Mouse (Mus musculus): ENCODE data around the gene Cfap157.

Gene Cfap157

GRCm38 (mm10) chr2:32784048-32784681, at the start of gene Cfap157:
Gene Cfap157, minus strand, starts transcription at chr2:32784428.
- no peak for DNase-seq (ENCODE audit: low spot score in 2 of 2)

DNA sequence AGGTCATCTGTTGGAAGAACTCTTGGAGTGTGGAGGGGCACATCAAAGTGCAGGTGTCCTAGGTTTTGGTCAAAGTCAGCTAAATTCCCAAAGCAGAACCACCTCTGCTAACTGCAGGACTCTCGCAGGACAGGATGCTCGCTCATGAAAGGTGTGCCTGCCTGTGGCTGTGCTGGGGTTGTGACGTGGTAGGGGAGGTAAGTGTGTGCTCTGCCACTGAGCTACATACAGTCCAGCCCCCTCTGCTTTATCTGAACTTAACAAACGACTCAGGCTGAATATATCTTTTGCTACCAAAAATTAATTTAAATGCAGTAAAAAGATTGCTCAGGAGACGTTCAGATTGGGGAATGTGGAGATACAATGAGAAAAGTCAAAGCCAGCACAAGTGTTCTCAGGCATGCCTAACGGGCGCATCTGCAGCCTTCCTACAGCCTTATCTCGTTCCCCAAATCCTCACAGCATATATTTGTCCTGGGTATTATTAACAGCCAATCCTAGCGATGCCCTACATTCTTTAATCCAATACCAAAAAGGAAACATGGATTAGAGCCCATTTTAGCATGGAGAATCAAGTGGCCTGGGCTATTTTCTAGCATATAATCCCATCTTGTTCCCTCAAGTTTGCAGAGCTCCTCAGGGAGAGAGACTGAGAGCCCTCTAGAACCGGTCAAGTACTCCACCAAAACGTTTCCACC, 44.9 kb upstream of the Cfap157 start:
- DNase-seq (ENCODE audit: low spot score in 2 of 2): no peak

GRCm38 (mm10) chr2:32825796-32826195, 41.6 kb upstream of the Cfap157 start:
- no peak for DNase-seq (ENCODE audit: low spot score in 2 of 2)

GRCm38 (mm10) chr2:32824778-32825177, 40.5 kb upstream of the Cfap157 start:
- DNase-seq (ENCODE audit: low spot score in 2 of 2): no peak

DNA sequence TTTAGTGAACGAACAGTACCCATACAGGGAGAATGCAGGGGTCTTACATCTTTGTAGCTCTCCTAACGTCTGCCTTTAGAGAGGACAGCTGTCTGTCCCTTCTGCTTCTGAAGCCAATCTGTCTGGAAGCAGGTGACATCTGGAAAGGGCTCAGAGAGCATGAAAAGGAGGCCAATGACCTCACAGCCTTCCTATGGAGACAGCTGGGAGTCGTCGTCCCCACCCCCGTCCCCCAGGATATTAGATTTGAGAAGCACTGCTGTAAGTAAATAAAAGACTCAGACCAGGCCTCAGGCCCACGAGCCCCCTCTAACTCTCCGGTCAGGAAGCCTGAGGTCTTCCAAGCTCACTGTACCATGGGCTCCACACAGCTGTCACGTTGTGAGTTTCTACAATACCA, 40.0 kb upstream of the Cfap157 start:
- no peak for DNase-seq (ENCODE audit: low spot score in 2 of 2)

- DNase-seq (ENCODE audit: low spot score in 2 of 2): peak in 1 of 2 experiments; percentile 41
Observed at GRCm38 (mm10) chr2:32823579-32824154, 39.4 kb upstream of the Cfap157 start.

DNA sequence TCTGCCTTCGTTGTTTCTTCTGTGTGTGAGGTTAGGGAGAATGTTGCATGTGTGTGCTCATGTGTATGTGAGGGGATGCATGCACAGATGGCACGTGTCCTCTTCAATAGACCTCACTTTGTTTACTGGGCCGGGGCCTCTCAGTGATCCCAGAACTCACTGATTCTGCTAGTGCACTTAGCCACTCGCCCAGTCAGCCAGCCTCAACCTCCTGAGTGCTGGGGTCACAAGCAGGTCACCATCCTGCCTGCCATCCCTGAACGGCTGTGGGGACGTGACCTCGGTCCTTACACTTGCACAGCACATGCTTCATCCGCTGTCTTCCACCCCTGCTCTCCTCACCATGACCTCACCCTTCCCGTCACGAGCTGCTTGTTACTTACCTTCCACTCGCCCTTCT, 38.9 kb upstream of the Cfap157 start:
- peak in 1 of 2 experiments; percentile 26 for DNase-seq (ENCODE audit: low spot score in 2 of 2)

- DNase-seq (ENCODE audit: low spot score in 2 of 2): no peak
Observed at GRCm38 (mm10) chr2:32822643-32823042, 38.4 kb upstream of the Cfap157 start.

GRCm38 (mm10) chr2:32821041-32821802, 37.0 kb upstream of the Cfap157 start:
- DNase-seq (ENCODE audit: low spot score in 2 of 2): peak; percentile 30 to 68

GRCm38 (mm10) chr2:32818208-32818607, 34.0 kb upstream of the Cfap157 start:
- DNase-seq (ENCODE audit: low spot score in 2 of 2): no peak

DNA sequence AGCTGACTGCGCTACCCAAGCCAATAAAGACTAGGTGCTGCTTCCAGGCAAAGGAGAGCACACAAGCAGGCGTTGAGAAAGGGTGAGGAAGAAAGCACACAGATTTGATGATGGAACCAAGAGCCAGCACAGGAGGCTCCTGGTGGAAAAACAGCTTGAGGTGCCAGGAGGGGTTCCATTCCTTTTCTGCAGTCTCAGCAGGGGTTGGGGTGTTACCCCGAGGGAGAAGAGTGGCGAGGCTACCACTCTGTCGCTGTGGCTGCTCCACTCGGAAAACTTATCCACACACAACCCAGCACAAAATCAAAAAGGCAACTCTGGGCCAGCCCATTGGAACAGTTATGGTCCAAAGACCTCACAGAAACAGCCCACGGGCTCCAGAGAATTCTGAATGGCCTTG, 33.4 kb upstream of the Cfap157 start:
- no peak for DNase-seq (ENCODE audit: low spot score in 2 of 2)

- no peak for DNase-seq (ENCODE audit: low spot score in 2 of 2)
Observed at GRCm38 (mm10) chr2:32816946-32817581, 32.8 kb upstream of the Cfap157 start.

GRCm38 (mm10) chr2:32816497-32816896, 32.3 kb upstream of the Cfap157 start:
- DNase-seq (ENCODE audit: low spot score in 2 of 2): no peak

- no peak for DNase-seq (ENCODE audit: low spot score in 2 of 2)
Observed at GRCm38 (mm10) chr2:32811959-32812358, 27.7 kb upstream of the Cfap157 start.

- no peak for DNase-seq (ENCODE audit: low spot score in 2 of 2)
Observed at GRCm38 (mm10) chr2:32808816-32809566, 24.8 kb upstream of the Cfap157 start.

GRCm38 (mm10) chr2:32798251-32798962, 14.2 kb upstream of the Cfap157 start:
- no peak for DNase-seq (ENCODE audit: low spot score in 2 of 2)

DNA sequence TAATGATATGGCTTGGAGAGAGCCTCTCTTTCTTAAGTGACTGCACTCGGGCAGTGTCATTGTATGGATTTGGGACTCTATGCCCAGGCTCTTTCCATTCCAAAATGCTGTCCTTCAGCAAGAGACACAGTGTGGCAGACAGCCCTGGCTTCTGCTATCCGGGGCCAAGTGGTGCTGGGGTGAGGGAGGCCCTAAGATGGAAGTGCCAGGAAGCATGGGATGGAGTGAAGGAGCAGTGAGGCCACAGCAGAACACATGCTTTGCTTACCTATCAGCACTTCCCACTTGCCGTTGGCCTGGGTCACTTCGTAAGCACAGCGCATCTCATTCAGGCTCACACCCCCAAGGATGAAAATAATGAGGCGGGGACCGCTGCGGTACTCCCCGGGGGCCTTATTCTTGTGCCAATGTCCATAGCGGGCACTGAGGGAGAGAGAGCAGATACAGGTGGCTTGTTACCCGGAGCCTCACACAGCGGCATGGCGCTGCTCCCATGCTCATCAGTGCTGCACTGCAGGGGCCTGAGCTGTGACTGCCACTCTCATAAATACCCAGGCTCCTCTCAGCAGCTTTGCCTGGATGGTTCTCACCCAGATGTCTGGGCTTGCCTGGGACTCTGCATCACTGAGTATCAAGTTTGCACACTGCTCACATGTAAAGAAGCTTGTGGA, 11.7 kb upstream of the Cfap157 start:
- no peak for DNase-seq (ENCODE audit: low spot score in 2 of 2)

GRCm38 (mm10) chr2:32791297-32791696, 7.1 kb upstream of the Cfap157 start:
- no peak for DNase-seq (ENCODE audit: low spot score in 2 of 2)

GRCm38 (mm10) chr2:32788581-32788980, 4.4 kb upstream of the Cfap157 start:
- no peak for DNase-seq (ENCODE audit: low spot score in 2 of 2)

- no peak for DNase-seq (ENCODE audit: low spot score in 2 of 2)
Observed at GRCm38 (mm10) chr2:32787176-32787575, 2.9 kb upstream of the Cfap157 start.

All from spleen, postnatal 10 days (tissue).